Mouse (Mus musculus) hematopoietic stem cell, adult 5-6 weeks (primary cell): ENCODE measurements at regions not wholly inside any gene's neighbourhood (a gene's known extent, or its start where the extent isn't known, plus 50 kb on each side); places are given as distances from the start of the nearest gene placed in this dataset.
A peak's percentile ranks its signal among the peaks of the same experiment; 100 is the strongest.
"Not testable (repeated sequence)": the region's sequence is repeated elsewhere in the genome, so short reads cannot be mapped to it uniquely, and the experiment has no call there.

Source experiments
- ATAC-seq, 2 experiments: fragments of 125-278 bp in 1 of 2; replicated peaks in 1 of 2; 2 replicates each; pipeline ENCODE4 v1.8.0; 2016 to 2017; ENCODE audit warnings: inconsistent platforms in 2 of 2, mild to moderate bottlenecking in 2 of 2, moderate number of reproducible peaks in 2 of 2, low read depth in 1 of 2, moderate TSS enrichment in 1 of 2; ENCODE audit not compliant: low FRiP score in 2 of 2, poor library complexity in 2 of 2, severe bottlenecking in 2 of 2, insufficient read depth in 1 of 2, low TSS enrichment in 1 of 2

- ATAC-seq, result no peak
Observed at GRCm38 (mm10) chr17:79523230-79523629, 88.4 kb upstream of the Rmdn2 start.

GRCm38 (mm10) chr17:79527391-79527790 is 84.3 kb upstream of the Rmdn2 start:
- ATAC-seq, result no peak

GRCm38 (mm10) chr17:79536549-79536948 is 75.1 kb upstream of the Rmdn2 start:
- ATAC-seq, result no peak

- ATAC-seq, result no peak; a peak in 1 of 4 replicates
Observed at GRCm38 (mm10) chr17:79538789-79539188, 72.9 kb upstream of the Rmdn2 start.

GRCm38 (mm10) chr17:79540038-79540437 is 71.6 kb upstream of the Rmdn2 start:
- no peak for ATAC-seq

- ATAC-seq, result no peak
Observed at GRCm38 (mm10) chr17:79540511-79540910, 71.2 kb upstream of the Rmdn2 start.

GRCm38 (mm10) chr17:79543907-79544522 is 67.6 kb upstream of the Rmdn2 start:
- peak; percentile 54 to 58; a peak in 3 of 4 replicates for ATAC-seq

- ATAC-seq, result no peak
Observed at GRCm38 (mm10) chr17:79545878-79546277, 65.8 kb upstream of the Rmdn2 start.

- no peak for ATAC-seq
Observed at GRCm38 (mm10) chr17:79547075-79547474, 64.6 kb upstream of the Rmdn2 start.

GRCm38 (mm10) chr17:79547524-79547923 is 64.1 kb upstream of the Rmdn2 start:
- no peak for ATAC-seq

GRCm38 (mm10) chr17:79550409-79550808 is 61.3 kb upstream of the Rmdn2 start:
- not testable (repeated sequence) for ATAC-seq

- ATAC-seq, result no peak
Observed at GRCm38 (mm10) chr17:79553850-79554249, 57.8 kb upstream of the Rmdn2 start.

GRCm38 (mm10) chr17:79555593-79555992 is 56.1 kb upstream of the Rmdn2 start:
- no peak for ATAC-seq
